Mouse (Mus musculus): ENCODE results near the gene Slc25a41.
"Not testable (repeated sequence)": the region's sequence is repeated elsewhere in the genome, so short reads cannot be mapped to it uniquely, and the experiment has no call there.

Gene Slc25a41

GRCm38 (mm10) chr17:57041554-57041953 lies at the start of gene Slc25a41:
Gene Slc25a41 (minus strand): TSS chr17:57041654.
- no peak for DNase-seq

DNA sequence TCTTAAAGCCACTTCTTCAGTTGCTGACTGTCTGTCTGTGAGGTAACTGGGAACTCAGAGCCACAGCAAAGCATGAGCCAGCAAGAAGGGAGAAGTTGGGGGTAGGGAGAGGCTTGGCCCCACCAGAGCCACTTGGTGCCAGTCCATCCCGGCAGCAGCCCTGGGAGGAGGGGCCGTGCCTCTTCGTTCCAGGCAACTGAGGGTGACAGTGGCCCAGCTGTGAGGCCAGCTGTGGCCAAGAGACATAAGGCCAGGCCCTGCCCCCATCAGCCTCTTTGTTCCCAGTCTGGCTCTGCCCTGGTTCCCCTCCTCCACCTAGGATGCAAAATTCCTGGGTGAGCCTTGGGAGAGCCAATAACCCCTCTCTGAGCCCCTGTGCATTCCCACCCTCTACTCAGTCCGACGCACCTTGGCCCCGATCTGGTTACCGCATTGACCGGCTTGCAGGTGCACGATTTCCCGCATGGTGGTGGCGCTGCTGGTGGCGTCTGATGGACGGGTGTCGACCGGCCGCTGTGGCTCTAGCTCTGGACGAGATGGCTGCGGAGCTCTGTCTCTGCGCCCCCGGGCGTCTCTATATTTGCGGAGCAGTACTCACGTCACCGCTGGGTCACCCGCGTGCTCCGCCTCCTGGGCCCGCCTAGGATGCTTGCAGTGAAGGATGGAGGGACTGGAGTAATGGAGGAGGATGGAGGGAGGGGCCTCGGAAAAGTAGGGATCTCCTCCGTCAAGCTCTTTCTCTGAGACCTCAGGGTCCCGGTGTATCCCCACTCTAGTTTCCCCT lies 45.8 kb upstream of the Slc25a41 start, which contains the start of gene Tubb4a:
Gene Tubb4a (minus strand): TSS at position 734 of the 784 bp plus-strand sequence.
- peak; percentile 94 for DNase-seq

DNA sequence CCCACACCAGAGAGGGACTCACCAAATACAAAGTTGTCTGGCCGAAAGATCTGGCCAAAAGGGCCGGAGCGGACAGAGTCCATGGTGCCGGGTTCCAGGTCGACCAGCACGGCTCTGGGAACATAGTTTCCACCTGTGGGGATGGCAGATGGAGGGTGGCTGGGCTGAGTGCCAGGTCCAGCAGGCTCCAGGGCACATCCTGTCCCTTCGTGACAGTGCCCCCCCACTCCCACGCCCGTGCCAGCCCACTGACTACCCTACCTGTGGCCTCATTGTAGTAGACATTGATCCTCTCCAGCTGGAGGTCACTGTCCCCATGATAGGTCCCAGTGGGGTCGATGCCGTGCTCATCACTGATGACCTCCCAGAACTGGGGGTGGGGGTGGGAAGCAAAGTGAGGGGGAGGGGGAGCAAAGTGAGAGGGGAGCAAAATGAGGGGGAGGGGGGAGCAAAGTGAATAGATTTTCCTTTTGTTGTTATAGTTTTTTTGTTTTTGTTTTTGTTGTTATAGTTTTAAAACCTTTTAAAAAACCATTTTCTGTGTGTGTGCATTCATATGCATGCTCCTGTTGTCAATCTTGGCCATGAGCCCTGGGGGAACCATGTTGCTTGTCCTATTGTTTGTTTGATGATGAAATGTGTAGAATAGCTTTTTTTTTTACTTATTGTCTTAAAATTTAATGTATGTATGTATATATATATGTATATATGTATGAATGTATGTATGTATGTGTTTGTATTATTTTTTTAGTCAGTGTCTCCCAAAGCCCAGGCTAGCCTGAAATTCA lies 44.7 kb upstream of the Slc25a41 start:
- DNase-seq, result no peak

GRCm38 (mm10) chr17:57082481-57082880 lies 41.0 kb upstream of the Slc25a41 start:
- no peak for DNase-seq

- no peak for DNase-seq
These were observed 39.9 kb upstream of the Slc25a41 start for GRCm38 (mm10) chr17:57081234-57081842.

- no peak for DNase-seq
These were observed 38.5 kb upstream of the Slc25a41 start for GRCm38 (mm10) chr17:57079919-57080318.

DNA sequence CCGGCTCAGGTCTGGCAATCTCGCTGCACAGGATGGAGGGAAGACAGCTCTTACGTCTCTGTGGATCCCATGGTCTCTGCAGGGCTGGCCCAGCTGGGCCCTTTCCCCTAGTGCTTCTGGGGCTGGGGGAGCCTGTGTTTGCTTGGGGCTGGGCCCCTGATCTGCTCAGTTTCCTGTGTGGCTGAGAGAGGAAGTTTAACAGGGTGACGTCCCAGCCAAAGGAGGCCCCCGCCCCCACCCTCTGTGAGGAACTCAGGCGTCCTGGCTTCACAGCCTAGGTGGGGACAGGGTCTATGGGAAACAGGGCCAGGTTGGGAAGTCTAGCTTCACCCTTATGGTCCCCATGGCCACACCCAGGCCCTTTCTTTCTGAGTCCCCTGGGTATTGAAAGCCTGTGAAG lies 36.9 kb upstream of the Slc25a41 start, which contains the start of gene Dennd1c:
Gene Dennd1c (minus strand): TSS at position 179 of the 400 bp plus-strand sequence.
- peak; percentile 96 for DNase-seq

- no peak for DNase-seq
These were observed 35.5 kb upstream of the Slc25a41 start for GRCm38 (mm10) chr17:57076916-57077315.

GRCm38 (mm10) chr17:57070699-57071098 lies 29.2 kb upstream of the Slc25a41 start:
- no peak for DNase-seq

DNA sequence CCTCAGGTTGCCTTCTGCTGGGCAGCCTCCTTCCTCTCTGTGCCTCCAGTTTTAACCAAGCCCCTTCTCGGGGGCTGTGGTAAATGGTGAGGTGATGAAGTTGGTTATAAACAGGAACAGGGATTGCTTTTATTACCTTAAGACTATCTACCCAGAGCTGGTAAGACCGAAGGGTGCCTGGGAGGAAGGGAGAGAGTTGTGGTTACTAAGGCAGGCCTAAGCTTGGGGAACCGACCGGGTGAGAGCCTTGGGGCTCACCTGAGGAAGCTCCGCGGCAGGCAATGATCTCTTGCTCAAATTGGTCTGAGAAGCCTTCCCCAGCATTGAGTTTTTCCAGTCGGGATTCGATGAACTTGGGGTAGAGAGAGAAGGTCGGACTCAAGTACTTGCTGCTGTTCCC lies 28.8 kb upstream of the Slc25a41 start:
- DNase-seq, result no peak

GRCm38 (mm10) chr17:57066908-57067307 lies 25.5 kb upstream of the Slc25a41 start:
- no peak for DNase-seq

GRCm38 (mm10) chr17:57063031-57063430 lies 21.6 kb upstream of the Slc25a41 start:
- no peak for DNase-seq

DNA sequence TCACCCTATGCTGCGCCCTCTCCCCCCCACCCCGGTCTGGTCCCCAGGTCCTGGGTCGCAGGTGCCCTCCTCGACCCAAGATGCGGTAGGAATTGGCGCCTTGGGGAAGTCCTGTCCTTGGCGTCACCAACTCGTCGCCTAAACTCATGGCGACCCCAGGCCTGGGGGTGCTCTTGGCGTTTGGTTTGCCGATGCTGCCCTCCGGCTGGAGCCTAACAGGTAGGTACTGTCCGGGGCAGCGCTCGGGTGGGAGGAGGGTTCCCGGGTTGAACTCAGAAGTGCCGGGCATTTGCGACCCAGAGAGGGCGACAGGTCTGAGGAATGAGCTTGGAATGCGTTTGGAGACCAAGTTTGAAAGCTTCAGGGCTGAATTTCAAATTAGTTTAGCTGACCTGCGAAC lies 21.1 kb upstream of the Slc25a41 start:
- peak; percentile 89 for DNase-seq

DNA sequence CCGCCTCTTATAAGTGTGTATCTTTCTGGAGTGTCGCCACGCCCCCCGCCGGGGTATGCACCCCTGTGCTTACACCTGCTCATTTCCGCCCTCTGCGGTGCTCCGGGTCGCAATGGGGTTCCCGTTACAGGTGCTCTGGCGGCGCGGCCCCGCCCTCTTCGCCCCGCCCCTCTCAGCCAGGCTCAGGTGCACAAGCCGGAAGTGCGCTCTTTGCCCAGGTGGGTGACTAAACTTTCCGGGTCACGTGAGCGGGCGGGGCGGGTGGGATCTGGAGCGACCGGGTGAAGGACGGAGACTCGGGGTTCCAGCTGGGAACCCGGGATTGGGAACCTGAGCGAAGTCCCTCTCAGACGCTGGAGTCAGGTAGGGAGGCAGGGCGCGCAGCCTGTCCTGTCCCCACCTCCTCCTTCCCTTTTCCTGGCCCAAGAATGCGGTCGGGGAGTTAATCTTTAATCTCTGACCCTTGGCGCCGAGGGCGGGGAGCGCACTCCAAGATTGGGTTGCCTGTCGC lies 20.6 kb upstream of the Slc25a41 start:
- DNase-seq, result peak; percentile 91

DNA sequence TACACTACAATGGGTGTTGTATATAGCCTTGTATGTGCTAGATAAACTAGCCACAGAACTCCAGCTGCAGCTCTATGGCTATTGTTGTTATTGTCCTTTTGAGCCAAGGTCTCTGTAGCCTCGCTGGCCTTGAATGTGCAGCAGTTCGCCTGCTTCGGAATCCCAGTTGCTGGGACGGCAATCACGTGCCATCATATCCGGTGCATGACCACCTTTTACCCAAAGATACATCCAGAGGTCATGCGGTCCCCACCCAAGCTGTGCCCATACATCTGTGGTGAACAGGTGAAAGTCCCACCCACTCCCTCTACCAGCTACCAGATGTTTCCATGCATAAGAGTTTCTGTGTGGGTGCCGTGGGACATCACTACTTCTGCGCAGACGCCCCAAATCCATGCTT lies 19.6 kb upstream of the Slc25a41 start:
- peak; percentile 91 for DNase-seq

DNA sequence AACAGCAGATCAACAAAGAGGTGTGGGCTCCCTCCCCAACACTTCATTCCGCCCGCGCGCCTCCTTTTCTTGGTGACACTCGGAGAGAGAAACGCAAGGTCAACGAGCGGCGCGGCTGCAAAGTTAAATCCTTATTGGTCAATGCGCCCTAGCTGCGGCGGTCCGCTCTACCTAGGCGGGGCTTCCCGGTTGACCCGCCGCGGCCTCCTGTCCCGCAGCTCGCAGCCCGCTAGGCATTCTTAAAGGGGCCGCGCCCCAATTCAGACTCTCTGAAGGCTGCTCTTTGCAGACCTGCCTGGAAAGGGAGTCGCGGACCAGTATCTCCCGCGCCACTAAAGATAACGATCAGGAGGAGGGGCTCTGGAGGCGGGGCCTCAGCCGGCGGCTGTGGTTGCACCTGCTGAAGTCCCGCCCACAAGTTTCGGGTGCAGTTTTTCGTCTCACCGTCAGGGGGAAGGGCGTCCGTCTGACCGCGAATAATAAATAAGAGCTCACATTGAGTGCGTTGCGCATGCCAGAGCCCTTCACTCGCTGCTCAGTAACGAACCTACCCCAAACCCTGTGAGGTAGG lies 18.9 kb upstream of the Slc25a41 start:
- DNase-seq, result peak; percentile 100

- DNase-seq, result peak; percentile 98
These were observed 18.1 kb upstream of the Slc25a41 start, which contains the start of gene Slc25a23 for GRCm38 (mm10) chr17:57059486-57059977. Gene Slc25a23 (minus strand): TSS chr17:57059863.

DNA sequence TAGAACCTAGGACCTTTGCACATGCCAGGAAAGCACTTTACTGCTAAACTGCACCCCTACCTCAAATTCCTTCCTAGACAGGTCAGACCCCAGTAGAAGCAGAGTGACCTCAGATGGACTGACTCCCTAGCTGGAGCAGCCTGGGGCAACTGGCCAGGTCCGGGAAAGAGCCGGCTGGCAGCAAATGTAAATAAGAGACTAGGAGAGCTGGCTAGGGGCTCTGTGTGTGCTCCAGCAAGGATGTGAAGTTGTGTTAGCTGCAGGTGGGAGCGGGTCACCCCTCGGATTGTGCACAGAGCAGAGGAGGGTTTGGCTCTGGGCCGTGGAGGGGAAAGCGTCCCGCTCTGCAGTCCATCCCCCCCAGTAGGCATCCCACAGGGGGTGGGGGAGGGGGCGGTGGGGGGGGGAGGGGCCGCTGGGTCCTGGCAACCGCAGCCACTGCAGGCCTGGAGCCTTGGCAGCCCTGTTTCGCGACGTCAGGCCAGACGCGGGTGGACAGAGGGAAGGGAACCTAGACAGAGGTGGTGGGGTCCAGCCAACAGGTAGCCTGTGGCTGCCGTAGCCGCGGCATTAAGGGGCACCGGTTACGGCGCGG lies 17.5 kb upstream of the Slc25a41 start, which contains the start of gene Crb3:
Gene Crb3 (plus strand): TSS at position 215 of the 595 bp plus-strand sequence.
- peak; percentile 96 for DNase-seq

- no peak for DNase-seq
These were observed 14.8 kb upstream of the Slc25a41 start for GRCm38 (mm10) chr17:57056246-57056645.

GRCm38 (mm10) chr17:57051679-57052078 lies 10.2 kb upstream of the Slc25a41 start:
- not testable (repeated sequence) for DNase-seq

DNA sequence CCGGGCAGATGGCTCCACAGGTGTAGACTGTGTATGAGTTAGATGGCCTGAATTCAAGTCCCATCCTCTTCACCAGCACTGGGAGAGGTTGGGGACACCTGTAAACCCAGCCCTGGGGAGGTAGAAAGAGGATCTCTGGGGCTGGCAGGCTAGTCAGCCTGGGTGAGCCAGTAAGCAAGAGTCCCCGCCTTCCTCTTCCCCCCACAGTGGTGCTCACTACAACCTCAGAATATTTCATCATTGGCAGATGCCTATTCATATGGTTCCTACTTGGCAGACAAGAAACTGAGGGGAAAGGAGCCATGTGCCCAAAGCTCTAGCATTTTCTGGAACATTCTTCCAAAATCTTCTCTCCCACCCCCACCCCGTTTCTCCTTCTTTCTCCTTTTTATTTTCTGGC lies 7.4 kb upstream of the Slc25a41 start:
- DNase-seq, result no peak

- DNase-seq, result no peak
These were observed 6.0 kb upstream of the Slc25a41 start for GRCm38 (mm10) chr17:57047406-57047805.
